Mouse (Mus musculus): ENCODE data around the gene Tekt2.

Tekt2 gene

GRCm38 (mm10) chr4:126275081-126275480, 50.4 kb downstream of the Tekt2 start:
- no peak for DNase-seq (ENCODE audit: inconsistent age in 2 of 2, low spot score in 1 of 2)

- no peak for DNase-seq (ENCODE audit: inconsistent age in 2 of 2, low spot score in 1 of 2)
Measured at GRCm38 (mm10) chr4:126273753-126274152, 51.7 kb downstream of the Tekt2 start.
